Mouse (Mus musculus): ENCODE measurements at regions not wholly inside any gene's neighbourhood (a gene's known extent, or its start where the extent isn't known, plus 50 kb on each side); places are given as distances from the start of the nearest gene placed in this dataset.

- TF ChIP-seq CTCF (IDR thresholded peaks at IDR 0.05; ENCODE audit: borderline replicate concordance, insufficient read depth, low read depth, low read length) = no peak
- TF ChIP-seq POLR2A (IDR thresholded peaks at IDR 0.05; ENCODE audit: borderline replicate concordance, insufficient read depth, low read length) = no peak
Measured at GRCm38 (mm10) chr17:91657449-91657848, 564.6 kb upstream of the Nrxn1 start.

All from cerebellum, adult 2 months (tissue).